Mouse (Mus musculus) layer of hippocampus, adult 11-12 months (tissue): ENCODE results near the gene Gm3755.
"Not testable (repeated sequence)": the region's sequence is repeated elsewhere in the genome, so short reads cannot be mapped to it uniquely, and the experiment has no call there.

ENCODE experiments used
- DNase-seq: peaks from one replicate; pipeline ENCODE4 v3.0.0; 2022; ENCODE audit warnings: low spot score

Gene Gm3755

GRCm38 (mm10) chr14:7450817-7451216 is at the start of gene Gm3755:
TSS of gene Gm3755 (minus strand) at chr14:7450917.
- DNase-seq, result not testable (repeated sequence)

- DNase-seq, result not testable (repeated sequence)
Observed at GRCm38 (mm10) chr14:7488731-7489130, 38.0 kb upstream of the Gm3755 start.

DNA sequence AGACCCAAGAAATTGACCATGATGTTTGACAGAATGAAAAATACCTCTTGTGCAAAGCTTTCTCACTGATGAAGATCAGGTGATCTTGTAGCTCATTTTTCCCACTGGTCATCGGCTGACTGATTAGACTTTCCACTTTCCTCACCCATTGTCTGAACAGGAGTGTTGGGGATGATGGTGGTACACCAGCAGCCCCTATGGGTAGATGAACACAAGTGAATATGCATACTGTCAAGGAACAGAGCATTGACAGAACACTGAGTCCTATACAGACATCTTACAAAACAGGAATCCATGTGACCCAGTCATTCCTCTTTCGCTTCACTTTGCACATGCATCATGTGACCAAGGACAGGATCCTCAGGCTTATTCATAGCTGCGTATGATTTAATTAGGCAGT is 32.9 kb upstream of the Gm3755 start, which contains the start of gene Gm3752:
Gene Gm3752 (minus strand): TSS at position 101 of the 400 bp plus-strand sequence.
- DNase-seq, result not testable (repeated sequence)

DNA sequence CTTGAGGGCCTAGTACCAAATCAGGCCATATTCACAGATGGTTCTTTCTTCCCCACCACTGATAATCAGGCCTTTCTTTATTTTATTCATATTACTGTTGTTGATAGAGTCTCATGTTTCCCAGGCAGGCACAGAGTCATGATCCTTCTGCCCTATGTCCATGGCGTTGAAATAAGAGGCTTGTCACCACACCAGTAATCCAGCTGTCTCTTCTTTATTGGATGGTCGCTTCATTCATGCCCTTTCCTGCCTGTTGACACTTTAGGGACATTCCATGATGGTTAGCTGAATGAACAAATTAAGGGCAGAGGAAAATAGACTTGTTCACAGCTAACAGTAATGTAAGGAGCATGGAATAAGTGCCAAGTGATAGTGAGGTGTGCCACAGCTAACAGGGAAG is 28.2 kb downstream of the Gm3755 start:
- DNase-seq, result not testable (repeated sequence)
